Mouse (Mus musculus): ENCODE data around the gene Trim37. TPM values are rescaled to one million over a fixed set of nuclear protein-coding genes. Genes with fewer than 3 reads are reported as not detected.

Gene Trim37
- polyA plus RNA-seq, 1 experiment from 2014 or later: 16.4 TPM

- Histone ChIP-seq H3K27me3 (no peaks in the 10 kb centered on the region), H3K36me3 (0 out of 2 replicates have a peak, but pooled peaks cover 5% of the 10 kb centered on the region), H3K4me3 (no peak overlapping the region), H3K9ac (no peak overlapping the region), H3K4me1 (replicated peaks) (peaks cover 18% of the 10 kb centered on the region), H3K27ac (peak overlapping the region; percentile 64), H3K9me3 (replicated peaks) (no peaks in the 10 kb centered on the region), H3K4me2 (peak overlapping the region; percentile 36)
- ATAC-seq (replicated peaks; ENCODE audit: insufficient number of reproducible peaks, insufficient read depth, low FRiP score, low read depth): no peak
- 77% methylated on average over 12 of the region's 12 CpGs for WGBS
Measured at GRCm38 (mm10) chr11:87234743-87235485, 108.0 kb downstream of the Trim37 start.

- Histone ChIP-seq H3K27ac (peak overlapping the region; percentile 64), H3K4me1 (replicated peaks) (peaks cover 23% of the 10 kb centered on the region), H3K27me3 (no peaks in the 10 kb centered on the region), H3K4me2 (peak overlapping the region; percentile 36), H3K9ac (no peak overlapping the region), H3K9me3 (replicated peaks) (no peaks in the 10 kb centered on the region), H3K36me3 (0 out of 2 replicates have a peak, but pooled peaks cover 5% of the 10 kb centered on the region), H3K4me3 (no peak overlapping the region)
- no peak for ATAC-seq (replicated peaks; ENCODE audit: insufficient number of reproducible peaks, insufficient read depth, low FRiP score, low read depth)
- 28% methylated on average over 5 of the region's 5 CpGs for WGBS
Measured at GRCm38 (mm10) chr11:87235486-87235872, 108.6 kb downstream of the Trim37 start.

- no peaks in the 10 kb centered on the region for H3K27me3 ChIP-seq
- peak overlapping the region; percentile 71 for H3K27ac ChIP-seq
- H3K4me2 ChIP-seq: no peak overlapping the region
- no peak overlapping the region for H3K4me3 ChIP-seq
- H3K4me1 ChIP-seq (replicated peaks): peaks cover 34% of the 10 kb centered on the region
- no peak overlapping the region for H3K9ac ChIP-seq
- H3K9me3 ChIP-seq (replicated peaks): no peaks in the 10 kb centered on the region
- H3K36me3 ChIP-seq: 0 out of 2 replicates have a peak, but pooled peaks cover 4% of the 10 kb centered on the region
- WGBS: 67% methylated on average over 7 of the region's 7 CpGs
- no peak for ATAC-seq (replicated peaks; ENCODE audit: insufficient number of reproducible peaks, insufficient read depth, low FRiP score, low read depth)
Measured at GRCm38 (mm10) chr11:87238891-87239530, 112.1 kb downstream of the Trim37 start.

- Histone ChIP-seq H3K9ac (no peak overlapping the region), H3K4me3 (no peak overlapping the region), H3K36me3 (no peaks in the 10 kb centered on the region), H3K27me3 (no peaks in the 10 kb centered on the region), H3K27ac (peak overlapping the region; percentile 48), H3K4me2 (no peak overlapping the region), H3K4me1 (replicated peaks) (peaks cover 31% of the 10 kb centered on the region), H3K9me3 (replicated peaks) (no peaks in the 10 kb centered on the region)
- 55% methylated on average over 15 of the region's 15 CpGs for WGBS
- 0 out of 2 replicates have a peak, but pooled peaks have one; percentile 22 for ATAC-seq (replicated peaks; ENCODE audit: insufficient number of reproducible peaks, insufficient read depth, low FRiP score, low read depth)
Measured at GRCm38 (mm10) chr11:87240141-87240832, 113.4 kb downstream of the Trim37 start.

GRCm38 (mm10) chr11:87240833-87241215 is 113.9 kb downstream of the Trim37 start:
- Histone ChIP-seq H3K4me2 (no peak overlapping the region), H3K27ac (peak overlapping the region; percentile 48), H3K4me3 (no peak overlapping the region), H3K4me1 (replicated peaks) (peaks cover 27% of the 10 kb centered on the region), H3K9me3 (replicated peaks) (no peaks in the 10 kb centered on the region), H3K9ac (no peak overlapping the region), H3K27me3 (no peaks in the 10 kb centered on the region), H3K36me3 (no peaks in the 10 kb centered on the region)
- 0 out of 2 replicates have a peak, but pooled peaks have one; percentile 35 for ATAC-seq (replicated peaks; ENCODE audit: insufficient number of reproducible peaks, insufficient read depth, low FRiP score, low read depth)
- 61% methylated on average over 4 of the region's 4 CpGs for WGBS

- 54% methylated on average over 7 of the region's 7 CpGs for WGBS
- H3K4me3 ChIP-seq: no peak overlapping the region
- no peak overlapping the region for H3K9ac ChIP-seq
- no peaks in the 10 kb centered on the region for H3K36me3 ChIP-seq
- H3K9me3 ChIP-seq (replicated peaks): no peaks in the 10 kb centered on the region
- no peaks in the 10 kb centered on the region for H3K27me3 ChIP-seq
- H3K4me1 ChIP-seq (replicated peaks): peaks cover 27% of the 10 kb centered on the region
- H3K27ac ChIP-seq: peak overlapping the region; percentile 48
- no peak overlapping the region; the same call in 1 of the 2 replicates for H3K4me2 ChIP-seq
- ATAC-seq (replicated peaks; ENCODE audit: insufficient number of reproducible peaks, insufficient read depth, low FRiP score, low read depth): no peak
Measured at GRCm38 (mm10) chr11:87241256-87241655, 114.4 kb downstream of the Trim37 start.

- no peaks in the 10 kb centered on the region for H3K36me3 ChIP-seq
- no peak overlapping the region for H3K9ac ChIP-seq
- H3K9me3 ChIP-seq (replicated peaks): no peaks in the 10 kb centered on the region
- H3K27me3 ChIP-seq: no peaks in the 10 kb centered on the region
- ATAC-seq (replicated peaks; ENCODE audit: insufficient number of reproducible peaks, insufficient read depth, low FRiP score, low read depth): no peak
- H3K4me3 ChIP-seq: no peak overlapping the region
- H3K4me2 ChIP-seq: no peak overlapping the region
- no peak overlapping the region for H3K27ac ChIP-seq
- H3K4me1 ChIP-seq (replicated peaks): peaks cover 35% of the 10 kb centered on the region
- 66% methylated on average over 9 of the region's 9 CpGs for WGBS
Measured at GRCm38 (mm10) chr11:87245171-87245840, 118.4 kb downstream of the Trim37 start.

- Histone ChIP-seq H3K36me3 (no peaks in the 10 kb centered on the region), H3K27ac (peak overlapping the region; percentile 91), H3K27me3 (no peaks in the 10 kb centered on the region), H3K4me2 (no peak overlapping the region), H3K9ac (no peak overlapping the region), H3K9me3 (replicated peaks) (no peaks in the 10 kb centered on the region), H3K4me1 (replicated peaks) (peaks cover 29% of the 10 kb centered on the region), H3K4me3 (no peak overlapping the region)
- ATAC-seq (replicated peaks; ENCODE audit: insufficient number of reproducible peaks, insufficient read depth, low FRiP score, low read depth): no peak
- 72% methylated on average over 4 of the region's 4 CpGs for WGBS
Measured at GRCm38 (mm10) chr11:87246107-87246651, 119.3 kb downstream of the Trim37 start.

- Histone ChIP-seq H3K4me3 (no peak overlapping the region), H3K36me3 (no peaks in the 10 kb centered on the region), H3K4me2 (peak overlapping the region; percentile 48), H3K27ac (peak overlapping the region; percentile 91), H3K27me3 (no peaks in the 10 kb centered on the region), H3K9me3 (replicated peaks) (no peaks in the 10 kb centered on the region), H3K4me1 (replicated peaks) (peaks cover 25% of the 10 kb centered on the region), H3K9ac (no peak overlapping the region)
- ATAC-seq (replicated peaks; ENCODE audit: insufficient number of reproducible peaks, insufficient read depth, low FRiP score, low read depth): no peak
- 40% methylated on average over 9 of the region's 9 CpGs for WGBS
Measured at GRCm38 (mm10) chr11:87246724-87247493, 120.0 kb downstream of the Trim37 start.

- Histone ChIP-seq H3K27ac (peak overlapping the region; percentile 91), H3K9me3 (replicated peaks) (no peaks in the 10 kb centered on the region), H3K9ac (no peak overlapping the region), H3K27me3 (no peaks in the 10 kb centered on the region), H3K36me3 (no peaks in the 10 kb centered on the region), H3K4me1 (replicated peaks) (peaks cover 25% of the 10 kb centered on the region), H3K4me2 (peak overlapping the region; percentile 48), H3K4me3 (no peak overlapping the region)
- peak; percentile 92 for ATAC-seq (replicated peaks; ENCODE audit: insufficient number of reproducible peaks, insufficient read depth, low FRiP score, low read depth)
- WGBS: 38% methylated on average over 5 of the region's 5 CpGs
Measured at GRCm38 (mm10) chr11:87247494-87247866, 120.6 kb downstream of the Trim37 start.
